Mouse (Mus musculus): Measurements from ENCODE around the gene Klhl28. TPM values are rescaled to one million over a fixed set of nuclear protein-coding genes. Genes with fewer than 3 reads are reported as not detected.

The Klhl28 gene
- polyA plus RNA-seq (2016; fragmentation: Nextera tagmentation; extraction: Ambion mirVana) = 9.0 and 10.2 TPM in 2 replicates

GRCm38 (mm10) chr12:64965124-64966026 is at the start of gene Klhl28, which contains the start of gene Togaram1:
Gene Klhl28, minus strand, starts transcription at chr12:64965534.
Gene Togaram1, plus strand, starts transcription at chr12:64965804.
- Histone ChIP-seq H3K9me3 (no peaks in the 10 kb centered on the region), H3K27ac (replicated peaks) (peak within 1 kb of the TSS; percentile 92), H3K4me1 (peaks cover 36% of the 10 kb centered on the region), H3K27me3 (replicated peaks; ENCODE audit: low read depth, poor library complexity, severe bottlenecking) (no peaks in the 10 kb centered on the region), H3K36me3 (replicated peaks) (peaks cover 6% of the 10 kb centered on the region), H3K4me3 (peak within 1 kb of the TSS; percentile 93)
- peak; percentile 99 for DNase-seq (ENCODE audit: low spot score)
- WGBS = 0% methylated on average over 45 of the region's 45 CpGs

- Histone ChIP-seq H3K36me3 (replicated peaks) (peaks cover 90% of the 10 kb centered on the region), H3K27me3 (replicated peaks; ENCODE audit: low read depth, poor library complexity, severe bottlenecking) (no peaks in the 10 kb centered on the region), H3K27ac (replicated peaks) (no peak overlapping the region), H3K4me3 (no peak overlapping the region), H3K4me1 (no peaks in the 10 kb centered on the region), H3K9me3 (no peaks in the 10 kb centered on the region)
- 90% methylated on average over 3 of the region's 3 CpGs for WGBS
- DNase-seq (ENCODE audit: low spot score) = no peak
Observed at GRCm38 (mm10) chr12:65007725-65008124, 42.4 kb upstream of the Klhl28 start.

GRCm38 (mm10) chr12:64977518-64977917 is 12.2 kb upstream of the Klhl28 start:
- H3K4me1 ChIP-seq = peaks cover 3% of the 10 kb centered on the region; the same call in 1 of the 2 replicates
- H3K27ac ChIP-seq (replicated peaks) = no peak overlapping the region
- H3K36me3 ChIP-seq (replicated peaks) = peaks cover 62% of the 10 kb centered on the region
- DNase-seq (ENCODE audit: low spot score) = no peak
- WGBS = 84% methylated on average over 1 of the region's 1 CpGs
- no peak overlapping the region for H3K4me3 ChIP-seq
- H3K9me3 ChIP-seq = no peaks in the 10 kb centered on the region
- no peaks in the 10 kb centered on the region for H3K27me3 ChIP-seq (replicated peaks; ENCODE audit: low read depth, poor library complexity, severe bottlenecking)

- no peak for DNase-seq (ENCODE audit: low spot score)
- H3K9me3 ChIP-seq = no peaks in the 10 kb centered on the region
- H3K27ac ChIP-seq (replicated peaks) = no peak overlapping the region
- H3K36me3 ChIP-seq (replicated peaks) = peaks cover 57% of the 10 kb centered on the region
- H3K4me3 ChIP-seq = no peak overlapping the region
- peaks cover 5% of the 10 kb centered on the region; the same call in 1 of the 2 replicates for H3K4me1 ChIP-seq
- no peaks in the 10 kb centered on the region for H3K27me3 ChIP-seq (replicated peaks; ENCODE audit: low read depth, poor library complexity, severe bottlenecking)
- WGBS = 68% methylated on average over 1 of the region's 1 CpGs
Observed at GRCm38 (mm10) chr12:64976191-64976590, 10.9 kb upstream of the Klhl28 start.

- 67% methylated on average over 6 of the region's 6 CpGs for WGBS
- H3K4me1 ChIP-seq = peaks cover 9% of the 10 kb centered on the region
- no peaks in the 10 kb centered on the region for H3K9me3 ChIP-seq
- no peak overlapping the region for H3K27ac ChIP-seq (replicated peaks)
- H3K27me3 ChIP-seq (replicated peaks; ENCODE audit: low read depth, poor library complexity, severe bottlenecking) = no peaks in the 10 kb centered on the region
- DNase-seq (ENCODE audit: low spot score) = no peak
- H3K4me3 ChIP-seq = no peak overlapping the region
- H3K36me3 ChIP-seq (replicated peaks) = peaks cover 57% of the 10 kb centered on the region
Observed at GRCm38 (mm10) chr12:64975558-64975957, 10.2 kb upstream of the Klhl28 start.

- WGBS = 87% methylated on average over 6 of the region's 6 CpGs
- no peaks in the 10 kb centered on the region for H3K9me3 ChIP-seq
- H3K4me3 ChIP-seq = no peak overlapping the region
- H3K36me3 ChIP-seq (replicated peaks) = peaks cover 29% of the 10 kb centered on the region
- DNase-seq (ENCODE audit: low spot score) = no peak
- H3K27me3 ChIP-seq (replicated peaks; ENCODE audit: low read depth, poor library complexity, severe bottlenecking) = no peaks in the 10 kb centered on the region
- H3K27ac ChIP-seq (replicated peaks) = no peak overlapping the region
- H3K4me1 ChIP-seq = peaks cover 33% of the 10 kb centered on the region
Observed at GRCm38 (mm10) chr12:64972063-64972462, 6.7 kb upstream of the Klhl28 start.

- H3K36me3 ChIP-seq (replicated peaks) = peaks cover 24% of the 10 kb centered on the region
- DNase-seq (ENCODE audit: low spot score) = no peak
Observed at GRCm38 (mm10) chr12:64971399-64971798, 6.1 kb upstream of the Klhl28 start.

GRCm38 (mm10) chr12:64968067-64968466 is 2.7 kb upstream of the Klhl28 start:
- no peak overlapping the region for H3K27ac ChIP-seq (replicated peaks)
- H3K4me1 ChIP-seq = peaks cover 44% of the 10 kb centered on the region
- DNase-seq (ENCODE audit: low spot score) = no peak
- no peaks in the 10 kb centered on the region for H3K27me3 ChIP-seq (replicated peaks; ENCODE audit: low read depth, poor library complexity, severe bottlenecking)
- H3K4me3 ChIP-seq = peak overlapping the region; percentile 93
- H3K9me3 ChIP-seq = no peaks in the 10 kb centered on the region
- peaks cover 21% of the 10 kb centered on the region for H3K36me3 ChIP-seq (replicated peaks)
- WGBS = 7% methylated on average over 2 of the region's 2 CpGs

More at GRCm38 (mm10) chr12:64971399-64971798, 6.1 kb upstream of the Klhl28 start:
- Histone ChIP-seq H3K4me3 (no peak overlapping the region), H3K27me3 (replicated peaks; ENCODE audit: low read depth, poor library complexity, severe bottlenecking) (no peaks in the 10 kb centered on the region), H3K27ac (replicated peaks) (no peak overlapping the region), H3K4me1 (peaks cover 37% of the 10 kb centered on the region), H3K9me3 (no peaks in the 10 kb centered on the region)

GRCm38 (mm10) chr12:64967470-64967869 is 2.1 kb upstream of the Klhl28 start:
- no peaks in the 10 kb centered on the region for H3K9me3 ChIP-seq
- H3K36me3 ChIP-seq (replicated peaks) = peaks cover 21% of the 10 kb centered on the region
- H3K27me3 ChIP-seq (replicated peaks; ENCODE audit: low read depth, poor library complexity, severe bottlenecking) = no peaks in the 10 kb centered on the region
- H3K27ac ChIP-seq (replicated peaks) = no peak overlapping the region
- peaks cover 44% of the 10 kb centered on the region for H3K4me1 ChIP-seq
- DNase-seq (ENCODE audit: low spot score) = peak; percentile 24
- H3K4me3 ChIP-seq = peak overlapping the region; percentile 93
- 2% methylated on average over 9 of the region's 9 CpGs for WGBS

GRCm38 (mm10) chr12:64966652-64967435 is 1.5 kb upstream of the Klhl28 start:
- Histone ChIP-seq H3K36me3 (replicated peaks) (peaks cover 17% of the 10 kb centered on the region), H3K4me1 (peaks cover 44% of the 10 kb centered on the region), H3K9me3 (no peaks in the 10 kb centered on the region), H3K27ac (replicated peaks) (peak overlapping the region; percentile 92), H3K4me3 (peak overlapping the region; percentile 93), H3K27me3 (replicated peaks; ENCODE audit: low read depth, poor library complexity, severe bottlenecking) (no peaks in the 10 kb centered on the region)
- 6% methylated on average over 19 of the region's 19 CpGs for WGBS
- DNase-seq (ENCODE audit: low spot score) = no peak

- peak; percentile 67 for DNase-seq (ENCODE audit: low spot score)
Observed at GRCm38 (mm10) chr12:64966101-64966631, 832 bp upstream of the Klhl28 start.

GRCm38 (mm10) chr12:64964560-64964959 is 774 bp downstream of the Klhl28 start:
- Histone ChIP-seq H3K27me3 (replicated peaks; ENCODE audit: low read depth, poor library complexity, severe bottlenecking) (no peaks in the 10 kb centered on the region), H3K27ac (replicated peaks) (no peak overlapping the region), H3K4me1 (peaks cover 30% of the 10 kb centered on the region), H3K9me3 (no peaks in the 10 kb centered on the region), H3K4me3 (peak overlapping the region; percentile 93), H3K36me3 (replicated peaks) (no peaks in the 10 kb centered on the region)
- no peak for DNase-seq (ENCODE audit: low spot score)
- 24% methylated on average over 4 of the region's 4 CpGs for WGBS

More at GRCm38 (mm10) chr12:64966101-64966631, 832 bp upstream of the Klhl28 start:
- peaks cover 13% of the 10 kb centered on the region for H3K36me3 ChIP-seq (replicated peaks)
- under 1% methylated on average over 44 of the region's 44 CpGs for WGBS
- no peaks in the 10 kb centered on the region for H3K9me3 ChIP-seq
- H3K27me3 ChIP-seq (replicated peaks; ENCODE audit: low read depth, poor library complexity, severe bottlenecking) = no peaks in the 10 kb centered on the region
- peak overlapping the region; percentile 93 for H3K4me3 ChIP-seq
- H3K27ac ChIP-seq (replicated peaks) = peak overlapping the region; percentile 92
- peaks cover 41% of the 10 kb centered on the region for H3K4me1 ChIP-seq

Measured in embryonic facial prominence, embryonic 10.5 days (tissue).